Mouse (Mus musculus) E14TG2a.4 (cell line): Measurements from ENCODE around the gene Sos1.

ENCODE experiments used
- CTCF ChIP-seq: conservative IDR thresholded peaks from 2 replicates; pipeline ENCODE4 v1.5.1; 2014; ENCODE audit warnings: low read length
- NANOG ChIP-seq: IDR thresholded peaks from 2 replicates; pipeline ENCODE4 v1.6.1; 2014; ENCODE audit warnings: borderline replicate concordance, low read length, mixed read lengths

DNA sequence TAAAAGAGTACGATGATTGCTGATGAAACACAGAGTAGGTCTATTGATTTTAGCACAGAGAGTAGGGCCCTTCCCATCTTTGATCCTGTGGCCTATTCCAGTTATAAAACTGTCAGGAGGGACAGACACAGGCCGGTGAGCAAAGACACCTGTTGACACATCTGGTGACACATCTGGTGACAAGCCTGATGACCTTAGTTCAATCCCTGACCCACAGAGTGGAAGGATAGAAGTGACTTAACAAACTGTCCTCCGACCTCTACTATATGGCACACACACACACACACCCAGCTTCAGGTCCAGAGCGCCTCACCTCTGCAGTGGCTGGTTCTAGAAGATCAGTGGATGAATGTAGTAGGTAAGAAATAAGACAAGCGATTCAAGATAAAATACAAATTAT, 33.8 kb downstream of the Sos1 start:
- no peak for TF ChIP-seq CTCF
- no peak for TF ChIP-seq NANOG
